Mouse (Mus musculus): ENCODE results near the gene Tbl1xr1. TPM values are rescaled to one million over a fixed set of nuclear protein-coding genes. Genes with fewer than 3 reads are reported as not detected.

Tbl1xr1 gene
- polyA plus RNA-seq (2014; fragmentation: Illumina TruSeq; extraction: RNeasy Lipid Tissue Mini Kit (QIAGEN cat#74804); ENCODE audit: low read depth, low replicate concordance): 32.5 TPM

DNA sequence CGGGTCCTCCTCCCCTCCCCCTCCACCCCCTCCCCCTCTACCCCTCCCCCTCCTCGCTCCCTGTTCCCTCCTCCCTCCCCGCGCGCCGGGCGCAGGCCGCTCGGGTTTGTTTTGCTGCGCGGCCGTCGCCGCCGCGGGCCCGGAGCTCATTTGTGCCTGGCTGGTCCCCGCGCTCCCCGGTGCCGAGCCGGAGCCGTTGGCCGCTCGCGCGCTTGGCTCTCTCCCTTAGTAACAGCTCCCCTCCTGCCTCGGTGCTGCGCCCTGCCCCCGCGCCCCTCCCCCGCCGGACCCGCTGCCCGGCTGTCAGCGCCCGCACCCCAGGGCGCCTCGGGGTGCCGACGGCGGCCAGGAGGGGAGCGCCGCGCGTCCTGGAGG is at the start of gene Tbl1xr1:
Gene Tbl1xr1 (plus strand): TSS at position 92 of the 375 bp plus-strand sequence.

Data from kidney, adult 10 weeks (tissue).